In genomic region chr5:87275581-87275980, GRCm38 (mm10) we compare ENCODE assay signal across 26 mouse cellular contexts. TPM values are rescaled to one million over a fixed set of nuclear protein-coding genes. Genes with fewer than 3 reads are reported as not detected.
DNase-seq lines count a peak whose midpoint lies in the region; ATAC-seq and TF ChIP-seq lines count a peak whose summit lies in the region.
"Had no signal": no experiment of that assay in that cellular context is flagged by ENCODE, and none has a peak within 500 bp of the region (broad histone marks: within the 10 kb centered on the region; RNA-seq: fewer than 3 reads in every experiment).

No protein-coding gene starts in this region.

- H3K36me3 ChIP-seq in kidney, adult 2 months (ENCODE audit: control insufficient read depth, insufficient read depth, low read length): no peaks in the 10 kb centered on the region
- no peaks in the 10 kb centered on the region for H3K36me3 ChIP-seq in kidney, embryonic 16.5 days (ENCODE audit: insufficient read depth, low read length)
- H3K36me3 ChIP-seq in midbrain, embryonic 11.5 days (ENCODE audit: control insufficient read depth, insufficient read depth, low read length): no peaks in the 10 kb centered on the region
- no peaks in the 10 kb centered on the region for H3K36me3 ChIP-seq in midbrain, postnatal 0 days (ENCODE audit: insufficient read depth, low read length)
- H3K36me3 ChIP-seq: G1E had no signal

- no peaks in the 10 kb centered on the region; the same call in 1 of the 2 replicates for H3K4me1 ChIP-seq in kidney, adult 2 months (ENCODE audit: control insufficient read depth, insufficient read depth, low read length)
- H3K4me1 ChIP-seq in kidney, embryonic 16.5 days (ENCODE audit: insufficient read depth, low read length): no peaks in the 10 kb centered on the region
- H3K4me1 ChIP-seq in midbrain, embryonic 11.5 days (ENCODE audit: control insufficient read depth, insufficient read depth, low read length): no peaks in the 10 kb centered on the region
- no peaks in the 10 kb centered on the region for H3K4me1 ChIP-seq in midbrain, postnatal 0 days (ENCODE audit: insufficient read depth, low read length)

- peak overlapping the region; percentile 45; the same call in 1 of the 2 replicates for H3K27ac ChIP-seq in kidney, adult 2 months (ENCODE audit: insufficient read depth, low read depth, low read length)
- H3K27ac ChIP-seq in kidney, embryonic 16.5 days (ENCODE audit: low read length): no peak overlapping the region
- H3K27ac ChIP-seq in midbrain, embryonic 11.5 days (ENCODE audit: low read depth, low read length): no peak overlapping the region
- no peak overlapping the region for H3K27ac ChIP-seq in midbrain, postnatal 0 days (ENCODE audit: low read depth, low read length)

- ATAC-seq in kidney, embryonic 16.5 days (ENCODE audit: low FRiP score, low TSS enrichment): no peak
- ATAC-seq in midbrain, embryonic 11.5 days (ENCODE audit: low FRiP score): no peak
- no peak for ATAC-seq in midbrain, postnatal 0 days (ENCODE audit: low FRiP score)
- ATAC-seq: activated CD4-positive, CD25-positive, alpha-beta regulatory T cell, adult 4 months; CD4-positive, CD25-positive, alpha-beta regulatory T cell, adult 4 months; Patski had no signal

- peaks cover 5% of the 10 kb centered on the region; the same call in 1 of the 2 replicates for H3K9me3 ChIP-seq in kidney, embryonic 16.5 days (ENCODE audit: low read length)
- no peaks in the 10 kb centered on the region; the same call in 1 of the 2 replicates for H3K9me3 ChIP-seq in midbrain, embryonic 11.5 days (ENCODE audit: control insufficient read depth, low read length)
- H3K9me3 ChIP-seq in midbrain, postnatal 0 days (ENCODE audit: low read length): no peaks in the 10 kb centered on the region
- H3K9me3 ChIP-seq: G1E had no signal

- 64% methylated on average over 6 of the region's 6 CpGs for WGBS in kidney, adult 2 months
- WGBS in kidney, embryonic 16.5 days: 87% methylated on average over 6 of the region's 6 CpGs
- 90% methylated on average over 6 of the region's 6 CpGs for WGBS in midbrain, embryonic 11.5 days
- WGBS in midbrain, postnatal 0 days: 91% methylated on average over 6 of the region's 6 CpGs

- no peak overlapping the region for H3K9ac ChIP-seq in kidney, embryonic 16.5 days (replicated peaks; ENCODE audit: low read length)
- H3K9ac ChIP-seq in midbrain, embryonic 11.5 days (ENCODE audit: low read length): no peak overlapping the region
- H3K9ac ChIP-seq in midbrain, postnatal 0 days (replicated peaks; ENCODE audit: low read length, poor library complexity, severe bottlenecking): no peak overlapping the region

- peak; percentile 78 for DNase-seq in kidney, adult 2 months
- peak; percentile 81 for DNase-seq in kidney, adult 9 months
- DNase-seq in kidney, postnatal 14 days: no peak
- peak; percentile 17 for DNase-seq in midbrain, embryonic 11.5 days (ENCODE audit: low spot score, missing footprints)
- DNase-seq in midbrain, postnatal 0 days (ENCODE audit: low spot score): no peak
- DNase-seq: adrenal gland, adult 2 months; adrenal gland, adult 8-10 months; adrenal gland, postnatal 10 days; adrenal gland, postnatal 14 days; adrenal gland, postnatal 25 days; adrenal gland, postnatal 36 days; B cell, adult 2 months; cerebellum, adult 11 months; cerebellum, adult 11-12 months; cerebellum, adult 18-20 months had no signal

- no peak for TF ChIP-seq POLR2A in kidney, adult 2 months (IDR thresholded peaks at IDR 0.05; ENCODE audit: low read depth, low read length)

- no peak overlapping the region for H3K4me3 ChIP-seq in kidney, adult 2 months (ENCODE audit: insufficient read depth, low read depth, low read length)
- H3K4me3 ChIP-seq in kidney, embryonic 16.5 days (ENCODE audit: low read length): no peak overlapping the region
- no peak overlapping the region for H3K4me3 ChIP-seq in midbrain, embryonic 11.5 days (ENCODE audit: low read depth, low read length)
- H3K4me3 ChIP-seq in midbrain, postnatal 0 days (ENCODE audit: low read depth, low read length): no peak overlapping the region

- TF ChIP-seq CTCF in kidney, adult 2 months (conservative IDR thresholded peaks at IDR 0.05; ENCODE audit: insufficient read depth, insufficient read length, low read depth, low read length): no peak
- TF ChIP-seq CTCF in midbrain, postnatal 0 days (IDR thresholded peaks at IDR 0.05): no peak

- H3K27me3 ChIP-seq in kidney, adult 2 months (replicated peaks; ENCODE audit: control insufficient read depth, insufficient read depth, low read length): no peaks in the 10 kb centered on the region
- H3K27me3 ChIP-seq in kidney, embryonic 16.5 days (ENCODE audit: insufficient read depth, low read length): no peaks in the 10 kb centered on the region
- H3K27me3 ChIP-seq in midbrain, embryonic 11.5 days (ENCODE audit: control insufficient read depth, insufficient read depth, low read length): no peaks in the 10 kb centered on the region
- no peaks in the 10 kb centered on the region for H3K27me3 ChIP-seq in midbrain, postnatal 0 days (ENCODE audit: insufficient read depth, low read length)
- H3K27me3 ChIP-seq: CH12.LX, Patski had no signal

- H3K4me2 ChIP-seq in kidney, embryonic 16.5 days (replicated peaks; ENCODE audit: low read depth, low read length): no peak overlapping the region
- no peak overlapping the region for H3K4me2 ChIP-seq in midbrain, embryonic 11.5 days
- no peak overlapping the region for H3K4me2 ChIP-seq in midbrain, postnatal 0 days (ENCODE audit: low read depth, low read length, poor library complexity, severe bottlenecking)

RNA-seq across cellular contexts. Expression of gene Ugt2b37, which starts 21.0 kb away (rescaled TPM):
- polyA plus RNA-seq in kidney, adult 2 months (2012; rRNA removed): 0.57 and 0.99 TPM in 2 replicates
- polyA plus RNA-seq in kidney, embryonic 16.5 days (2015; fragmentation: Nextera tagmentation; extraction: Ambion mirVana): 41.5 and 44.2 TPM in 2 replicates
- polyA plus RNA-seq in midbrain, embryonic 11.5 days (2014; fragmentation: Nextera tagmentation; extraction: Ambion mirVana): not detected in 2 replicates
- total RNA-seq in midbrain, postnatal 0 days (2014; rRNA removed): not detected in 2 replicates
- polyA plus RNA-seq in midbrain, postnatal 0 days (2015; fragmentation: Nextera tagmentation; extraction: Ambion mirVana): not detected in 2 replicates
- total RNA-seq: adrenal gland, adult 18-20 months; adrenal gland, adult 8-10 months; adrenal gland, postnatal 25 days; adrenal gland, postnatal 36 days; CH12.LX; ES-E14; MEL had no signal
- polyA plus RNA-seq: activated CD4-positive, CD25-positive, alpha-beta regulatory T cell, adult 4 months; adrenal gland, adult 2 months; brain, embryonic 14.5 days; C2C12; G1E had no signal

Comparison
In these comparisons a context has a peak if more than half of its experiments do, and no peak if none do; other contexts are left out.
1. DNase-seq: peak in kidney, adult 2 months (single experiment), kidney, adult 9 months (single experiment) and midbrain, embryonic 11.5 days (single experiment); none in kidney, postnatal 14 days (single experiment) and midbrain, postnatal 0 days (single experiment).
2. RNA of gene Ugt2b37, which starts 21.0 kb away (polyA plus RNA-seq): 41.5 to 44.2 TPM in kidney, embryonic 16.5 days; 0.57 to 0.99 TPM in kidney, adult 2 months, not detected in midbrain, embryonic 11.5 days and not detected in midbrain, postnatal 0 days; every median in the first group is over 10 times any median in the second.